Mouse (Mus musculus) midbrain, postnatal 0 days (tissue): ENCODE data around the gene Angpt4. TPM values are rescaled to one million over a fixed set of nuclear protein-coding genes. Genes with fewer than 3 reads are reported as not detected.

Source experiments
- ATAC-seq: fragments of 200-750 bp; cut with Nextera tagmentation; 2 replicates; pipeline ENCODE4 v1.8.0; 2017; ENCODE audit warnings: moderate number of reproducible peaks, mild to moderate bottlenecking, moderate TSS enrichment, moderate library complexity; ENCODE audit not compliant: low FRiP score
- DNase-seq: peaks from one replicate; pipeline ENCODE4 v3.0.0-alpha.2; 2015; ENCODE audit warnings: low spot score
- H3K27ac ChIP-seq: fragments of 300-500 bp; sonication (generic); 2 replicates; pipeline ENCODE4 v1.5.1; 2014; ENCODE audit warnings: low read depth, mild to moderate bottlenecking, low read length, mixed read lengths
- H3K27me3 ChIP-seq: fragments of 300-500 bp; sonication (generic); 2 replicates; pipeline ENCODE4 v1.6.1; 2014; ENCODE audit warnings: low read length, control low read depth, mixed read lengths; ENCODE audit not compliant: insufficient read depth
- H3K36me3 ChIP-seq: fragments of 300-500 bp; sonication (generic); 2 replicates; pipeline ENCODE4 v1.6.1; 2014; ENCODE audit warnings: low read length, control low read depth, mixed read lengths; ENCODE audit not compliant: insufficient read depth
- H3K4me1 ChIP-seq: fragments of 300-500 bp; sonication (generic); 2 replicates; pipeline ENCODE4 v1.6.1; 2014; ENCODE audit warnings: mild to moderate bottlenecking, control low read depth, antibody characterized with exemption, low read length, mixed read lengths; ENCODE audit not compliant: insufficient read depth
- H3K4me2 ChIP-seq: fragments of 300-500 bp; sonication (generic); 2 replicates; pipeline ENCODE4 v1.6.1; 2014; ENCODE audit warnings: low read depth, mild to moderate bottlenecking, low read length, mixed read lengths; ENCODE audit not compliant: poor library complexity, severe bottlenecking
- H3K4me3 ChIP-seq: fragments of 300-500 bp; sonication (generic); 2 replicates; pipeline ENCODE4 v1.5.1; 2014; ENCODE audit warnings: low read depth, mild to moderate bottlenecking, low read length, moderate library complexity
- H3K9ac ChIP-seq: fragments of 300-500 bp; sonication (generic); replicated peaks from 2 replicates; pipeline ENCODE4 v1.6.1; 2014; ENCODE audit warnings: mild to moderate bottlenecking, low read length, moderate library complexity, mixed read lengths; ENCODE audit not compliant: poor library complexity, severe bottlenecking
- H3K9me3 ChIP-seq: fragments of 300-500 bp; sonication (generic); 2 replicates; pipeline ENCODE4 v1.6.1; 2016; ENCODE audit warnings: low read length, control low read depth
- CTCF ChIP-seq: IDR thresholded peaks from 2 replicates; pipeline ENCODE4 v1.5.1; 2016; ENCODE audit warnings: antibody characterized with exemption, mild to moderate bottlenecking
- WGBS: fragments of 180-500 bp; shearing (Covaris S2); extraction: QIAGEN DNeasy Blood & Tissue Kit; methylation state at CpG from one replicate; pipeline ENCODE4 v1.1.7; 2014; 5-methylcytosine and 5-hydroxymethylcytosine counted together
- polyA plus RNA-seq: library from polyadenylated mRNA; unstranded; fragments of >200 nt; fragmentation: Nextera tagmentation; extraction: Ambion mirVana; gene quantifications from 2 replicates; pipeline ENCODE4 v1.2.1, GENCODE M21; 2015
- total RNA-seq: library from RNA; depleted of rRNA; stranded (reverse); fragments of >200 nt; gene quantifications from 2 replicates; pipeline ENCODE4 v1.2.3, GENCODE M21; 2014

Gene Angpt4
- total and polyA plus RNA-seq, 2 experiments from 2014 or later: 0.25 to 0.38 TPM

GRCm38 (mm10) chr2:151985426-151986172 lies 74.6 kb downstream of the Angpt4 start:
- no peak for ATAC-seq
- no peak overlapping the region for H3K27ac ChIP-seq

GRCm38 (mm10) chr2:151986958-151987357 lies 75.9 kb downstream of the Angpt4 start:
- WGBS: 67% methylated on average over 8 of the region's 8 CpGs
- no peak overlapping the region for H3K4me2 ChIP-seq
- DNase-seq (no peak), ATAC-seq (no peak)
- no peak for TF ChIP-seq CTCF
- no peaks in the 10 kb centered on the region for H3K36me3 ChIP-seq
- no peaks in the 10 kb centered on the region for H3K9me3 ChIP-seq
- H3K4me1 ChIP-seq: no peaks in the 10 kb centered on the region
- H3K27ac ChIP-seq: no peak overlapping the region
- no peaks in the 10 kb centered on the region for H3K27me3 ChIP-seq
- H3K9ac ChIP-seq: no peak overlapping the region
- H3K4me3 ChIP-seq: no peak overlapping the region

More at GRCm38 (mm10) chr2:151985426-151986172, 74.6 kb downstream of the Angpt4 start:
- Histone ChIP-seq H3K4me1 (no peaks in the 10 kb centered on the region), H3K4me3 (no peak overlapping the region), H3K27me3 (no peaks in the 10 kb centered on the region), H3K36me3 (no peaks in the 10 kb centered on the region), H3K4me2 (no peak overlapping the region), H3K9ac (no peak overlapping the region), H3K9me3 (no peaks in the 10 kb centered on the region)
- WGBS: 84% methylated on average over 7 of the region's 7 CpGs
- TF ChIP-seq CTCF: no peak
- no peak for DNase-seq

- ATAC-seq (no peak), DNase-seq (no peak)
- H3K4me1 ChIP-seq: no peaks in the 10 kb centered on the region
- H3K4me2 ChIP-seq: no peak overlapping the region
- no peak overlapping the region for H3K9ac ChIP-seq
- H3K4me3 ChIP-seq: no peak overlapping the region
- H3K9me3 ChIP-seq: no peaks in the 10 kb centered on the region
- H3K36me3 ChIP-seq: no peaks in the 10 kb centered on the region
- TF ChIP-seq CTCF: no peak; the same call in 1 of the 2 replicates
- 66% methylated on average over 2 of the region's 2 CpGs for WGBS
- no peaks in the 10 kb centered on the region for H3K27me3 ChIP-seq
- no peak overlapping the region for H3K27ac ChIP-seq
These were observed 78.0 kb downstream of the Angpt4 start for GRCm38 (mm10) chr2:151988978-151989377.

- WGBS: 23% methylated on average over 1 of the region's 1 CpGs
- peak; percentile 24; the same call in 1 of the 2 replicates for ATAC-seq
- H3K4me1 ChIP-seq: peaks cover 3% of the 10 kb centered on the region; the same call in 1 of the 2 replicates
- peak; percentile 84 for DNase-seq
- no peak overlapping the region for H3K27ac ChIP-seq
- no peak overlapping the region for H3K4me3 ChIP-seq
- no peak overlapping the region for H3K9ac ChIP-seq
- no peaks in the 10 kb centered on the region for H3K9me3 ChIP-seq
- TF ChIP-seq CTCF: no peak
- H3K36me3 ChIP-seq: no peaks in the 10 kb centered on the region
- peaks cover 2% of the 10 kb centered on the region; the same call in 1 of the 2 replicates for H3K27me3 ChIP-seq
- no peak overlapping the region for H3K4me2 ChIP-seq
These were observed 80.0 kb downstream of the Angpt4 start for GRCm38 (mm10) chr2:151990985-151991394.

GRCm38 (mm10) chr2:151991446-151991845 lies 80.4 kb downstream of the Angpt4 start:
- no peak overlapping the region for H3K4me3 ChIP-seq
- no peaks in the 10 kb centered on the region for H3K36me3 ChIP-seq
- ATAC-seq (no peak), DNase-seq (no peak)
- H3K4me2 ChIP-seq: no peak overlapping the region
- no peak for TF ChIP-seq CTCF
- H3K27me3 ChIP-seq: peaks cover 3% of the 10 kb centered on the region; the same call in 1 of the 2 replicates
- H3K9me3 ChIP-seq: no peaks in the 10 kb centered on the region
- WGBS: 41% methylated on average over 5 of the region's 5 CpGs
- peaks cover 3% of the 10 kb centered on the region; the same call in 1 of the 2 replicates for H3K4me1 ChIP-seq
- no peak overlapping the region for H3K9ac ChIP-seq
- no peak overlapping the region for H3K27ac ChIP-seq
